Mouse (Mus musculus) lung, adult 18-20 months (tissue): ENCODE data around the gene Fam53b.

Source experiments
- DNase-seq, 2 experiments: peaks; one replicate each; pipeline ENCODE4 v3.0.0; 2022; ENCODE audit warnings: mixed read lengths in 2 of 2

The Fam53b gene

DNA sequence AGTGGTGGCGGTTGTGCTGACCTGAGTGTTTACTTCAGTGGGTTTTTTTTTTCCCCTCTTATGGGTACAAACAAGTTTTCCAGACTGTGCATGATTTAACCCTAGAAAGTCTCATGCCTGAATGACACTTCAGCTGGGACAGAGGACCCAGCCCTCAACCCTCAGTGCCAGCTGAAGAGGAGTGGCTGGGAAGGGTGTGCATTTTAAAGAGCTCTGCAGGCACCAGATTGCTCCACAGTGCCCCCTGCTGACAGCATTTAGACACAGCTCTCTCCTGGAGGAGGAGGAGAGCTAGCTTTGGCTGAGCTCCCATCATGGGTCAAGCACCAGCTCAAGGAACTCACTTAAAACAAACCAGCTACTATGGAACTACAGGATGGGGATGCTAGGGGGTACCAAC, 2.8 kb downstream of the Fam53b start:
- DNase-seq, result peak; percentile 94 to 95

DNA sequence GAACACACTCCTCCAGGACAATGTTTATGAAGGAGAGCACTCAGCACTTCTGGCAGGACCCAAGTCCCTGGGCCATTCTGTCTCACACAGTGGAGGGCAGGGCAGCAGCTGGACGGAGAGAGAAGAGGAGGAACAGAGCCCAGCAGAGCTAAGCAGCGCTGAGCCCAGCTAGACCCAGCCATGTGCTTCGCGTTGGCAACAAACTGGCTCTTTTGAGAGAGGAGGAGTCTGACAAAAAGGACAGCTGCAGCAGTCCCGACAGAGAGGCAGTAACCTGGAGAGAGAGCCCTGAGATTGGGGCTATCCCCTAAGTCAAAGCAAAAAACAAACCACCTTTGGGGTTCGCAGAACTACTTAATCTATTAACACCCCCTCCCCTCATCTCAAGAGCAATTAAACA, 3.3 kb downstream of the Fam53b start:
- peak in 1 of 2 experiments; percentile 56 for DNase-seq

- DNase-seq, result no peak
These were observed 4.0 kb downstream of the Fam53b start for GRCm38 (mm10) chr7:132809721-132810120.

GRCm38 (mm10) chr7:132808841-132809682, 4.6 kb downstream of the Fam53b start:
- no peak for DNase-seq

DNA sequence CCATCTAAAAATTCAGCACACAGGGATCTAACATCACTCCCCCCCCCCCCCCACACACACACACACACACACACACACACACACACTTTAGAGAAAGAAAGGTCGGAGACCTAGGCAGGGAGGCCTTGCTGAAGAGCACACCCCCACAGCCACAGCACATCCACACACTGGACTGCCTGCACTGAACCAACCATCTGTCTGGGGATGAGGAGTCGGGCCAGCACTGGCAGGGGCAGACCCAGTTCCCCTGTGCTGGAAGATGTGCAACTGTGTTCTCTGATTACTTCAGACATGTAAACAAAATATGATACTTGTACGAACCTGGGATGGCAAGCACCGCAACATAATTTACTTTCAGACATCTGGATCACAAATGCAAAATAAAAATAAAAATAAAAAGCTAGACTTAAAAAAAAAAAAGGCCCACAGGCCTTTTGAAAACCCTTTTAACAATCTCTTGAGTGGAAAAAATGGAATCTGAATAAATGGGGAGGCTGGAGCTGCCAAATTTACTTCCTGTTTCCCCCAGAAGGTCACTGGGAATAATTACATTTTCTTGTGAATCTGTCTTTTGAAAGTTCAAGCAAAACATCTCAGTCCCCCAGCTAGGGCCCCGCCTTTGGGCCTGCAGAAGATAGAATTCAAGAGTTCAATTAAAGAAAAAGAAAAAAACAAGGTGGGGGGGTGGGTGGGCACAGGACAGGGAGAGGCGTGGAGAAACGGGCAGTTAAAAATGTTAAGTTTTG, 5.5 kb downstream of the Fam53b start:
- no peak for DNase-seq

DNA sequence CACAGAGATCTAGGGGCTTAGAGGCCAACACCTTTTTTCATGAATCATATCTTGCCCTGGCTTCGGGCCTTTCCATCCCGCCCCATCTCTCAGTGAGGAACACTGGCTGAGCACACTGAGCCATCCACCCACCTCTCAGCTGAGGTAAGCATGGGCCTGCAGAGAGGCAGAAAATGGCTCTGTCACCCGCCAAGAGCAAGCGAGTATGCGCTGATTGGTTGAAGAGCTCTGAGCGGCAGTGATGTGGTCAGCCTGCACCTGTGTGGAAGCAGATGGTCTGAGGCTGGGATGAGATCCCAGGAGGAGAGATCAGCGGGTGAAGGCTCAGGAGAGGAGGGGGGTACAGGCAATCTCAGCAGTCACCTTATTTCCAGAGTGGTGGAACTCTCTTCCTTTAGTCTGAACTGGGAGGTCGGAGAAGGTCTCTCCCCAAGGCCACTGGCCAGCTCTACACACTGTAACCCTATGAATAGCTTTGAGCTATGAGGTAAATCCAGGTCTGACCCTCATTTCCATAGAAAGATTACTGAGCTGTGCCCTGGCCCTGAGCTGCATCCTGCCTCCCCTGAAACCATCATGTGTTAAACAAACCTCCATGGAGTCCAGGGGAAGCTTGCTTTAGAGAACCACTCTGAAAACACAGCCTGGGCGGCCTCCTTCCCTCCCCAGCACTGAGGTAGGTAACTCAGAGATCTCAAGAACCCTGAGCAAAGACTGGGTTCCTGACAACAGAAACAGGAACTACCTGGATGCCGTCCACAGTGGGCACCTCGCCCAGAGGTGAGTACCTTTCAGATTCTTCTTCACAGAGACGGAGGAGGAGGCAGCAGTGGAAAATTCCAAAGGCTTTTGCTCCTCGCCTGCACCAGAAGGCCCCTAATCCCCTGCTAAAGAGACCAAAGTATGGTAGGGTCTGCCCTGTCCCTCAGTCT, 6.5 kb downstream of the Fam53b start:
- DNase-seq, result peak; percentile 93 to 94

DNA sequence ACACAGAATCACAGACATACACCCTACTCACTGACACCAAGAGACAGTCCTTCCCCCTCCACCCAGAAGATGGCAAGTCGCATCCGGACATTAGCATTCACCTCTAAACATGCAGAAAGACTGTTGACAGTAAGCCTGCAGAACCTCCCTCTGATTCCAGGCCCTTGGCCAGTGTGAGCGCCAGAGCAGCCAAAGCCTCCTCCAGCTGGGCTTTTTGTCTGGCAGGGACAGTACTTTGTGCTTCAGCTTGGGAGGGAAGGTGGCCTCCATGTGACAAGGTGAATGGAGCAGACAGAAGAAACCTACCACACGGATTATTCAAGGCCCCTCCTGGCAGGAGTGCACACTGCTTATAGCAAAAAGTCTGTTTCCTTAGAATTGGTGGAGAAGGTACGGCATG, 7.4 kb downstream of the Fam53b start:
- DNase-seq, result no peak

GRCm38 (mm10) chr7:132804951-132805350, 8.7 kb downstream of the Fam53b start:
- DNase-seq, result no peak

DNA sequence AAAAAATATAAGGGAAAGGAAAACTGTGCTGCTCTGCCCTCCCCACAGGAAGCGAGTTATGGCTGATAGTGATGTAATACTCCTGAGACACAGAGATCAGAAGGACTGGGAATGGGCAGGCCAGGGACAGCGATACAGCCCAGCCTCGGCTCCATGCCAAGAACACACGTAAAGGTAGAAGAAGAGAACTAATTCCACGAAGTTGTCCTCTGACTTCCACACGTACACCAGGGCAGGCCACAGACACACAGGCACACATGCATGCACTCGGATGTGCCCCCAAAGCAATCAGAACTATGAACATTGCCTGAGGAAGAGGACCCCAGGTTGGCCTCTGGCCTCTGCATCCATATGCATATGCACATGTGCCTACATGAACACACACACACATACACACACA, 9.2 kb downstream of the Fam53b start:
- DNase-seq, result no peak

DNA sequence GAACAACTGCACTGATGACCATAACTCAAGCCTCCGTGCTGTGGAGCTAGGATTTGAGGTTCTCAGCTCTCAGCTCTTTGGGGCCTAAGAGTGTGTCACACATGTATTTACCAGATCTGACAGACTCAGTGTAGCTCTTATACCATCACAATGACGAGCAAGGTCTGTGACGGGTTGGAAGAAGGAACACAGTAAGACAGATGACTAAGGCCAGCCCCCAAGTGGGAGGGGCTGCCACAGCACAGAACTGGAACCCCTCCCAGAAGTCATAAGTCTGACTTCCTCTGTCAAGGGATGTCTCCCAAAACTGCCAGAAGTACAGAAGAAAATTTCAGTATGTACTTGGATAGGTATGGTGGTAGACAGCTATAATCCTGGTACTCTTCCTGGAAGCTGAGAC, 9.7 kb downstream of the Fam53b start:
- peak in 1 of 2 experiments; percentile 57 for DNase-seq

DNA sequence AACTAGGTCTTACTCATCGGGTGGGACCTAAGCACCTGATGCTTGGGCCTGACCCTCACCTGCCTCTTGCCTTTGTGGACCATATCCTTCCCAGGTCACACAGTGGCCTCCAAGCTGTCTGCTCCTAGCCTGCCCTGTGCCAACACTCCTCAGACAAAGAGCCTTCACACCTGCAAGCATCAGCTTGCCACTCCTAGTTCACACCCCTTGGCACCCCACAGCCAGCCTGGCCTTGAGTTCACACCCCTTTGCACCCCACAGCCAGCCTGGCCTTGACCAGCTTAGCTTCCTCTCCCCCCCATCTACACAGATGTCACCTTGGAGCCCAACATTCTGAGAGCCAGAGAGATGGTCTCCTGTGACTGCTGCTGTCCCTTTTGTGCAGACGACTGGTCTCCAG, 10.3 kb downstream of the Fam53b start:
- no peak for DNase-seq

- peak in 1 of 2 experiments; percentile 59 for DNase-seq
These were observed 11.0 kb downstream of the Fam53b start for GRCm38 (mm10) chr7:132802691-132803090.

DNA sequence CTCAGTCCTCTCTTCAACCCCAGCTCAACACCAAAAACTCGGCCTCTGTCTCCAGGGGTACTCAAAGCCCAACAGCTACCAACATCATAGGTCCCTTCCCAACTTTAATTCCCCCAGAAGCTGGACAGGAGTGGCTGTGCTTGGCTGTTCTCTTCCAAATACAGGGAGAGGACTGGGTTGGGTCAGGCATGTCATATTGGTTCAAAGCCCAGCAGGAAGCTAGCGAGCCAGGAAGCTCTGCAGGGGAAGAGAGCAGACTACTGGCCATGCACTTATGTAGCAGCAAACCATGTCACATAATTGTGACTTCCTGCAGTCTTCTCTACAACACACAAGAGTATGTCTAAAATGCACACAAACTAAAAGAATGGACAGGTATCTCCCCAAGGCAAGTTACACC, 11.6 kb downstream of the Fam53b start:
- DNase-seq, result no peak

DNA sequence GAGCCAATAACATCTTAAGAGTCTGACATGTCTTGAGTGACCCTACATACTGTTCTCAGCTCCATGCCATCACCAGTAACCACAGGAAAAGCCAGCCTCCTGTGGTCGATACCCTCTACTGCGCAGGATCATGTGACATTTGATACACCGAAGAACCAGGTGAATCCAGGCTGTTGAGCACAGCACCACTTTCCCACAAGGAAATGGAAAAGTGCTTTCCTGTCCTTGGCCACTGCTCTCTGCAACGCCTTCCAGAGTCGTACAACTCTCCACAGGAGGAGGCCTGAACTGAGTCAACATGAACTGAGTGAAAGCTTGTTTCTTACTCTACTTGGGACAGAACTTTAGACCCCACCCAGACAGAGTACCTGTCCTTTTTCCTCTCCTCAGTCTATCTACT, 12.2 kb downstream of the Fam53b start:
- no peak for DNase-seq

DNA sequence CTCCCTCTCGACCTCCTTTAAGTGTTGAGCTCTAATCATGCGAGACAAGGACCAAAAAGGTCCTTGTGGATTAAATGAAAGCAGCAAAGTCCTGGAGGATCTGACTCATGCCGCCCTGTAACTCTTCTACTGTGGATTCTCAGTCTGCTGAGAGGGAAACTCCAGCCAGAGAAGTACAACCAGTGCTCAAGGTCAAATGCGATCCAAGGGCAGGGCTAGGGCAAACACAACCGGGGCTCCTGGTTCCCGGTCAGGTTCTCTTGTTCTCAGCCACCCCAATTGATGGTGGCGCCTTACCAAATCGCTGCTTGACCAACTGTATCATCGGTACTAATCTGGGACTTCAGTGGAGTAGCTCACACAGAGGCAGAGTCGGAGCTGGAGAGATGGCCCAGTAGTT, 12.8 kb downstream of the Fam53b start:
- peak in 1 of 2 experiments; percentile 62 for DNase-seq

DNA sequence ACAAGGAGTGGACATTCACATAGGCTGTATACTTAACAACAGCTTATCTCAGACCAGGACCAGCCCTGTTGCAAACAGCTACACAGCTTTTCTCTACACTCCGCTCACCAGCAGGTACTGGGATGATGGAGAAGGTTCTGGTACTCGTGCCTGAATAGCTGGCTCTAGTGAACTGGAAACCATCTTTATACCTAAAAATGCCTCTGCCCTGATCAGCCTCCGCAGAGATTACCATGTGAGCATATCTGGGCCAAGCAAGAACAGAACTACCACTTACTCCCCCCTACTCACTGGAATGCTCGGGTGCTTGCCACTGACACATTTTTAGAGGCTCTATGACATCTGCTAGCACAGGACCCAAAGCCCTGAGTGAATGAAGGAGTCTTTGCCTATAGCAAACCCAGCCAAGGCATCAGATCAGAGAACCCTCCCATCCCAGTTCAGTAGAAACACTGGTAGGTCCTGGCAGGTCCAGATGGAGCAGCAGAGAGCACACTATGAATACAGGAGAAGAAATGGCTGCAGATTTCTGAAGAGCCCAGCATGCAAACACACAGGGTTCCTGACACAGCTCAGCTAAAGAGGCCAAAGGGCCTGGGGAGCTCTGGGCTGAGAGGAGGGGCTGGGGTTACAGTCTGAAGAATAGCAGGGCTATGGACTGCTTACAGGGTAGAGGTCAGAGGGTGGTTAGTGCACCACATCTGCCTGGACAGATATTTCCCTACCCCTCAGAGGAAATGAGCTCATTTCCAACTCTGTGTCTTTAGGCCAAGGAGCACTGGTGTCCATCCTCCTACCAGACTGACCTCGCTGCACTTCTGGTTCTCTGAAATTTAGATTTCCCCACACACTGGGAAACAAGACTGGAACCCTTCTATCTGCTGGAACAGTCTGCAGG, 14.3 kb downstream of the Fam53b start:
- DNase-seq, result no peak

DNA sequence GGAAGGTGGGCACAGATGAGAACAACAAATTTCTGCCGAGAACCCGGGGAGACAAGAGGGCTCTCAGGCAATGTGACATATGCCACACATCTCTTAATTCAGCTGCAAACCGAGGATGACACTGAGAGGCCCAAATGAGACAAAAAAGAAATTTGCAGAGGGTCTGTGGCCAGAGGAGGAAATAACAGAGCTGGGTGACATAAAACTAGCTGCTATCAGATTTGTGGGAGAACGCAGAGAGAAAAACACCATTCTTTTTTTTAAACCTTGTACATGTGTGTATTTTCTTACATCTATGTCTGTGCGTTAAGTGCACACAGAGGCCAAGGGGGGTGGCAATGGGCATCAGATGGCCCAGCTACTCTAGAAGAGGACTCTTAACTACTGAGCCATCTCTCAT, 18.5 kb downstream of the Fam53b start:
- DNase-seq, result no peak

DNA sequence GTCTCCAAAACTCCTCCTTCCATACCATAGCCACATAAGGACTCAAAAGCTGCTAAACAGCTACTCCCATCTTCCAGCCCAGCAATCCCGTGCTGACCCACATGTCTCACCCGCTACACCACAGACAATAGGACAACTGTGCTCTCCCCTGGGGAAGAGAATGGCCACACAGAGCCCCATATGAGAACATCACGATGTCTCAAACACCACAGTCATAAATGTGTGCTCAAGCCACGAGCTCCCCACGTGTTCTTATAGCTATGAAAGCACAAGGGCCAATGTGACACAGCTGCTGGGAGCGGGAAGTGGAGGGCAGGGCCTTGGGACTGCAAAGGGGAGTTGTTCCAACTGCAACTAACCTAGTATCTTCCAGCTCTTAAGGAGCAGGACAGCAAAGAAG, 20.2 kb downstream of the Fam53b start:
- DNase-seq, result peak; percentile 57 to 58

DNA sequence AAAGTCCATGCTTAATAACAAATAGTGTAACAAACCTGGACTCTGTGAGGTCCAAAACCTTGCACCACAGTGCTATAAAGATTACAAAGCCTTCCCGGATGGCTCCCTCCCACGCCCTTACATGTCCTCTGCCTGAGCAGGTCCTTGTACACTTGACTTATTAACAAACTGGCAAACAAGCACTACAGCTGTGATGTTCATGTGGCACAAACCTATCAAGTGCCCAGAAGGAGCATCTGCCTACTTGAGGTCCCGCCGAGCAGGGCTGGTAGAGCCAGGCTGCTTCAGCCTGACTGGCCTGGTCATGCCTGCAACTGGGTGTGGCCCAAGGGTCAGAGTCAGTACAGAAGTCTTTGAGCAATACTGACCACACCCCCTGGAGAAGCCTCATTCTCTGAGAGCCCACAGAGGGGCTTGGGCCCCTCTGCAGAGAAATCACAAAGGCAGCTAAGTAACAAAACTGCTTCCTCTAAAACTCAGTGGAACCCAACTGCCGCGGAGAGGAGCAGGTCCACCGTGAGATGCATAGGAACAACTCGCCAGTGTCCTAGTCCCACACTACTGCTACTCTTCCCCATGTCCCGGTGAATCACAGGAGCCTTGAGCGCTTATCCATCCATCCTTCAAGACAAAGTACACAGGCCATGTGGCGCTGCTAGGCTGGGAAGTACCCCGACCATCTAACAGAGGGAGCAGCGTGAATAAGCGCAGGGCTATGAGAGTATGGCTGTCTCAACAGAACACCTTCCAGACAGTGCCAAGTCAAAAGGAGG, 23.1 kb downstream of the Fam53b start:
- DNase-seq, result peak in 1 of 2 experiments; percentile 58

- no peak for DNase-seq
These were observed 24.9 kb downstream of the Fam53b start for GRCm38 (mm10) chr7:132788826-132789225.
